Mouse (Mus musculus): ENCODE data around the gene Wipi2.

- TF ChIP-seq CTCF (IDR thresholded peaks at IDR 0.05; ENCODE audit: extremely low read depth, insufficient read length, insufficient replicate concordance, low read depth, low read length) (no peak), POLR2A (IDR thresholded peaks at IDR 0.05; ENCODE audit: low read depth, low read length) (no peak)
These were observed 23.4 kb downstream of the Wipi2 start for GRCm38 (mm10) chr5:142650794-142651497.

All from small intestine, adult 2 months (tissue).